Mouse (Mus musculus) liver, adult 2 months (tissue): Measurements from ENCODE around the gene Sdhaf3. TPM values are rescaled to one million over a fixed set of nuclear protein-coding genes. Genes with fewer than 3 reads are reported as not detected.

Experiments used
- DNase-seq: peaks from one replicate; pipeline ENCODE4 v3.0.0-alpha.2; 2011; ENCODE audit warnings: low read depth, low spot score; ENCODE audit errors: extremely low read depth
- H3K27ac ChIP-seq: fragments of 200-500 bp; replicated peaks from 2 replicates; pipeline ENCODE4 v1.5.1; 2012; ENCODE audit warnings: low read depth, mild to moderate bottlenecking, control low read depth, inconsistent platforms, low read length; ENCODE audit not compliant: insufficient read depth
- H3K27me3 ChIP-seq: fragments of 200-500 bp; 2 replicates; pipeline ENCODE4 v1.6.1; 2012; ENCODE audit warnings: mild to moderate bottlenecking, moderate library complexity, low read length, inconsistent platforms; ENCODE audit not compliant: control insufficient read depth, insufficient read depth
- H3K36me3 ChIP-seq: fragments of 200-500 bp; 2 replicates; pipeline ENCODE4 v1.6.1; 2012; ENCODE audit warnings: low read length, inconsistent platforms; ENCODE audit not compliant: control insufficient read depth, insufficient read depth
- H3K4me1 ChIP-seq: fragments of 200-500 bp; 2 replicates; pipeline ENCODE4 v1.6.1; 2011; ENCODE audit warnings: low read length; ENCODE audit not compliant: control insufficient read depth, insufficient read depth
- H3K4me3 ChIP-seq: fragments of 200-500 bp; 2 replicates; pipeline ENCODE4 v1.5.1; 2011; ENCODE audit warnings: low read depth, mild to moderate bottlenecking, control low read depth, low read length, moderate library complexity; ENCODE audit not compliant: insufficient read depth
- H3K79me2 ChIP-seq: fragments of 200-500 bp; 2 replicates; pipeline ENCODE4 v1.6.1; 2012; ENCODE audit warnings: inconsistent platforms, mild to moderate bottlenecking, low read length, moderate library complexity; ENCODE audit not compliant: control insufficient read depth, insufficient read depth
- H3K9ac ChIP-seq: fragments of 200-500 bp; 2 replicates; pipeline ENCODE4 v1.6.1; 2012; ENCODE audit warnings: low read depth, mild to moderate bottlenecking, control low read depth, inconsistent platforms, low read length
- CTCF ChIP-seq: fragments of 200-500 bp; IDR thresholded peaks from 2 replicates; pipeline ENCODE4 v1.5.1; 2011; ENCODE audit warnings: low read depth, low read length, control low read depth
- POLR2A ChIP-seq: fragments of 200-500 bp; IDR thresholded peaks from 2 replicates; pipeline ENCODE4 v1.6.1; 2011; ENCODE audit warnings: low read length, control low read depth; ENCODE audit not compliant: insufficient read depth; ENCODE audit errors: extremely low read depth
- WGBS: fragments of 180-500 bp; shearing (Covaris S2); methylation state at CpG from one replicate; pipeline ENCODE4 v1.1.7; 2018; 5-methylcytosine and 5-hydroxymethylcytosine counted together
- polyA plus RNA-seq: library from polyadenylated mRNA; depleted of rRNA; stranded (reverse); fragments of >200 nt; gene quantifications from 2 replicates; pipeline ENCODE4 v1.2.3, GENCODE M21; 2012
- total RNA-seq: library from RNA; depleted of rRNA; stranded (reverse); fragments of >200 nt; gene quantifications from 2 replicates; pipeline ENCODE4 v1.2.3, GENCODE M21; 2014

Gene Sdhaf3
- total and polyA plus RNA-seq, 2 experiments, result 0.66 to 4.1 TPM

DNA sequence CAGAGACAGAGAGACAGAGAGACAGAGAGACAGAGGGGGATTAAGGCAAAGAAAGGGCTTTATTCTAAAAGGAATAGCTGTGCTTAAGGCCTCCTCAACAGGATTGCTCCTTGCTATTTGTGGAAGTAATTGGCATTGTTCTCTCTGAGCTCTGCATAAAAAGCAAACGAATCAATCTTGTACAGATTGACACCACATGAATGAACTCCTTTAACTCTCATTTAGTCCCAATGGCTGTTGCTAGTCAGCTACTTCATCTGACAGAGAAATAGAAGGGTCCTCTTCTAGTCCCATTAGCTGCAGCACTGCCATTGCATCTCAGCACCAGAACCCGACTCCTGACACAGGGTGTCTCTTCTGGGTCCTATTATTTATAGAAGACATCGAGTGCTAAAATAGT, 113.0 kb downstream of the Sdhaf3 start:
- WGBS, result 78% methylated on average over 3 of the region's 3 CpGs
- Histone ChIP-seq H3K9ac (no peak overlapping the region), H3K4me3 (no peak overlapping the region), H3K27me3 (no peaks in the 10 kb centered on the region), H3K27ac (no peak overlapping the region), H3K79me2 (no peaks in the 10 kb centered on the region), H3K36me3 (no peaks in the 10 kb centered on the region), H3K4me1 (no peaks in the 10 kb centered on the region)
- TF ChIP-seq POLR2A, result no peak
- no peak for TF ChIP-seq CTCF
- DNase-seq, result no peak

DNA sequence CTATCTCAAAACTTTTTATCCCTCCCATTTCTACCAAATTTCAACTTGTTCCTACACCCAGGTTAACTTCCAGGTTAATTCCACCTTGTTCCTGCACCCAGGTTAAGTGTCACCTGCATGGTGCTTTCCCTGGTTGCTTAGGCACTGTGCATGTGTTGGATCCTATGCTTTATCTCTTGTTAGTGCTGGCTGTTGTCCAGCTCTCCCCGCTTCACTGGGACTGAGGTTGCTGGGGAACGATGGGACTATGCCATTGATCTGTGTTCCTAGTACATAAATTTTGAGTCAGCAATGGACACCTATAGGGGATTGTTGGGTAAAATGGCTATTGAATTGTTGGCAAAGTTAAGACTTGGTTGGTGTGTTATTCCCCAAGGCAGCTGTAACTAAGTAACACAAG, 113.7 kb downstream of the Sdhaf3 start:
- 39% methylated on average over 2 of the region's 2 CpGs for WGBS
- no peak for TF ChIP-seq POLR2A
- TF ChIP-seq CTCF, result no peak
- no peak overlapping the region for H3K27ac ChIP-seq

DNA sequence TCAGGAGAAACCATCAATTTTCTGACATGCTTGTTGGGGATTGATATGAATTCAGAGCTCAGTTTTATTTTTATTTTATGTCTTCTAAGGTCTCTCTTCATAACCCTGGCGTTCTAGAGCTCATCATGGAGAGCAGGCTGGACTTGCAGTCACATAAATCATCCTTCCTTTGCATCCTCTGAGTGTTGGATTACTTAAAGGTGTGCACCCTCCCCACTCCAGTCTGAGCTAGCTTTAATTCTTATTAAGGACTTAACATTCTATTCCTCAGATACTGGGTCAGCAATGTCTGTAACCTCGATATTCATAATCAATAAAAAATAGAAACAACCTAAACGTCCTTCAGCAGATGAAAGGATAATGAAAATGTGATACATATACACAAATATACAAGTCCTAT, 126.2 kb downstream of the Sdhaf3 start:
- TF ChIP-seq POLR2A (no peak), CTCF (no peak)
- no peak for DNase-seq
- 66% methylated on average over 3 of the region's 3 CpGs for WGBS

More for the DNA sequence above, 113.7 kb downstream of the Sdhaf3 start:
- Histone ChIP-seq H3K27me3 (no peaks in the 10 kb centered on the region), H3K36me3 (no peaks in the 10 kb centered on the region), H3K4me1 (no peaks in the 10 kb centered on the region), H3K79me2 (no peaks in the 10 kb centered on the region), H3K9ac (no peak overlapping the region), H3K4me3 (no peak overlapping the region)
- DNase-seq, result no peak

DNA sequence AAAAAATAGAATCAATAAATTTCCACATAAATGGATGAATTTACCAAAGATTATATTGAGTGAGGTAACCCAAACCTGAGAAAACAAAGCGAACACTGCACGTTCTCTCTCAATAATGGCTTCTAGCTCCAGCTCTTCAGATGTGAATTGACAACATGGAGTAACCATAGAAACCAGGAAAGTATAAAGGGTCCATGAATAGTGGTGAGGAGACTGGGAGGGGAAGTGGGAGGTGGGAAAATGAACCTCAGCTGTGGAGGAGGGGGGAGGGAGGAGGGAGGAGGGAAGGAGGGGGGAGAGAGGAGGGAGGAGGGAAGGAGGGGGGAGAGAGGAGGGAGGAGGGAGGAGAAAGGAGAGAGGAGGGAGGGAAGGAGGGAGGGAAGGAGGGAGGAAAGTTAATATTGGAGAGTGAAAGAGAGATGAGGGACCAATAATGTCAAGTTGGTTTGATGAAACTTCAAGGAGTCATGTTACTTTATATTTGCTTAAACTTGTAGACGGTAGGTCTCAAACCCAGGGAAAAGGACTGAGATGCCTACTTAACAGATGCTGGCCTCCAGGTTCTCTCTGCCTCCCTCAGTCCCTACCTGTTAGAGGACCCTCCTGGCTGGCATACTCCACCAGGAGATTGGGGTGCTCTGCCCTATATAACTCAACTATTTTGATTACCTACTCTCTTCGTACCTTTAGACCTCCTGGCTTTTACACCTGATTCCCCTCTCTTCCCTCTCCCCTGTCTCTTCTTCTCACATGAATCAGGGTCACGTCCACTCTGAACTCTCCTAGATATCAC, 126.9 kb downstream of the Sdhaf3 start:
- no peaks in the 10 kb centered on the region for H3K4me1 ChIP-seq
- TF ChIP-seq POLR2A (no peak), CTCF (no peak)
- no peaks in the 10 kb centered on the region for H3K79me2 ChIP-seq
- 73% methylated on average over 5 of the region's 5 CpGs for WGBS
- H3K9ac ChIP-seq, result no peak overlapping the region
- H3K4me3 ChIP-seq, result no peak overlapping the region
- no peak overlapping the region for H3K27ac ChIP-seq
- DNase-seq, result no peak
- no peaks in the 10 kb centered on the region; the same call in 1 of the 2 replicates for H3K27me3 ChIP-seq
- H3K36me3 ChIP-seq, result no peaks in the 10 kb centered on the region

More for the DNA sequence above, 126.2 kb downstream of the Sdhaf3 start:
- Histone ChIP-seq H3K4me3 (no peak overlapping the region), H3K9ac (no peak overlapping the region), H3K27me3 (no peaks in the 10 kb centered on the region; the same call in 1 of the 2 replicates), H3K36me3 (no peaks in the 10 kb centered on the region), H3K79me2 (no peaks in the 10 kb centered on the region), H3K4me1 (no peaks in the 10 kb centered on the region), H3K27ac (no peak overlapping the region)

DNA sequence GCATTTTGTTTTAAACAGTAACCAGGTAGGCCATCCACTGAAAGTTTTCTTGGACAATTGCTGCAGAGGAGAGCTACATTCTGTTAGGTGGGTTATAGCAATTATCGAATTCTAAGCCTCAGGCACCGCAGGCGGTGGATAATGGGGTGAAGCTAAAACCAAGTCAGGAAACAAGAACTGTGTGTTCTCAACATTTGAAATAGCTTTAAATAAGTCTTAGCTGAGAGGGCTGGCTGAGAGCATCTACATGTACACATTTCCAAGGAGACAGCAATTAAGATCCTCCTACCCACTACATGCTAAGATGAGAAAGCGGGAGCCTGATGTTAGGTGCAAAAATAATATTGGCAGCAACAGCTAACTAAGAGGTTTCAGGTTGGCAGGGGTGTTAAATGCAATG, 127.9 kb downstream of the Sdhaf3 start:
- H3K9ac ChIP-seq, result no peak overlapping the region
- WGBS, result 93% methylated on average over 4 of the region's 4 CpGs
- H3K36me3 ChIP-seq, result no peaks in the 10 kb centered on the region
- DNase-seq, result no peak
- no peaks in the 10 kb centered on the region for H3K79me2 ChIP-seq
- no peak overlapping the region for H3K27ac ChIP-seq
- TF ChIP-seq POLR2A (no peak), CTCF (no peak)
- H3K4me3 ChIP-seq, result no peak overlapping the region
- H3K4me1 ChIP-seq, result no peaks in the 10 kb centered on the region
- H3K27me3 ChIP-seq, result no peaks in the 10 kb centered on the region; the same call in 1 of the 2 replicates

DNA sequence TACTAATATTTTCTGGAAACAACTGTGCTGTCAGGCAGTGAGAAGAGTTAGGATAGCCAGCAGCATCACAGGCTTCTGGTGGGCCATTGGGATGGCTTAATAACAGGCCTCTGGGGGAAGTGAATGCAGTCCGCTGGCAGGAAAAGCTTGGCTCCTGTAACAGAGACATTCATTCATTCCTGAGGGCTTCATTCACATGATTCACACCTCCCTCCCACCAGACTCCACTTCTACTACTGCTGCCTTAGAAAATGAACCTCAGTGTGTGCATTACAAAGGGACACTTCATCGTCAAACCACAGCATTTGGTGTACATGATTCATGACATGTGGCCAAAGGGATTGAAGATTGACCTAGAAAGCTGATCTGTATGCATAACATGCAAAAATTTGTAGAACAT, 128.6 kb downstream of the Sdhaf3 start:
- Histone ChIP-seq H3K79me2 (no peaks in the 10 kb centered on the region), H3K4me1 (no peaks in the 10 kb centered on the region), H3K9ac (no peak overlapping the region), H3K27ac (no peak overlapping the region), H3K36me3 (no peaks in the 10 kb centered on the region), H3K27me3 (no peaks in the 10 kb centered on the region; the same call in 1 of the 2 replicates), H3K4me3 (no peak overlapping the region)
- 86% methylated on average over 2 of the region's 2 CpGs for WGBS
- TF ChIP-seq POLR2A (no peak), CTCF (no peak)
- DNase-seq, result no peak
